Mouse (Mus musculus) embryonic facial prominence, embryonic 12.5 days (tissue): ENCODE measurements around the gene Rbm15. TPM values are rescaled to one million over a fixed set of nuclear protein-coding genes. Genes with fewer than 3 reads are reported as not detected.

Experiments
- ATAC-seq: fragments of 200-750 bp; cut with Nextera tagmentation; 2 replicates; pipeline ENCODE4 v1.8.0; 2017; ENCODE audit not compliant: insufficient number of reproducible peaks, insufficient read depth, low FRiP score, low TSS enrichment
- H3K27ac ChIP-seq: fragments of 300-500 bp; sonication (generic); 2 replicates; pipeline ENCODE4 v1.5.1; 2016; ENCODE audit warnings: mild to moderate bottlenecking
- H3K27me3 ChIP-seq: fragments of 300-500 bp; sonication (generic); 2 replicates; pipeline ENCODE4 v1.6.1; 2016; ENCODE audit warnings: mild to moderate bottlenecking, moderate library complexity
- H3K36me3 ChIP-seq: fragments of 300-500 bp; sonication (generic); 2 replicates; pipeline ENCODE4 v1.6.1; 2016; ENCODE audit warnings: mild to moderate bottlenecking
- H3K4me1 ChIP-seq: fragments of 300-500 bp; sonication (generic); 2 replicates; pipeline ENCODE4 v1.6.1; 2016
- H3K4me2 ChIP-seq: fragments of 300-500 bp; sonication (generic); replicated peaks from 2 replicates; pipeline ENCODE4 v1.6.1; 2016; ENCODE audit warnings: mild to moderate bottlenecking, moderate library complexity
- H3K4me3 ChIP-seq: fragments of 300-500 bp; sonication (generic); 2 replicates; pipeline ENCODE4 v1.5.1; 2016; ENCODE audit warnings: mild to moderate bottlenecking
- H3K9ac ChIP-seq: fragments of 300-500 bp; sonication (generic); 2 replicates; pipeline ENCODE4 v1.6.1; 2016; ENCODE audit warnings: mild to moderate bottlenecking, moderate library complexity
- H3K9me3 ChIP-seq: fragments of 300-500 bp; sonication (generic); 2 replicates; pipeline ENCODE4 v1.6.1; 2016; ENCODE audit warnings: mild to moderate bottlenecking, moderate library complexity
- WGBS: fragments of 180-500 bp; shearing (Covaris S2); methylation state at CpG from one replicate; pipeline ENCODE4 v1.1.7; 2016; 5-methylcytosine and 5-hydroxymethylcytosine counted together
- polyA plus RNA-seq: library from polyadenylated mRNA; unstranded; fragments of >200 nt; fragmentation: Nextera tagmentation; extraction: Ambion mirVana; gene quantifications from 2 replicates; pipeline ENCODE4 v1.2.1, GENCODE M21; 2016

Rbm15 gene
- 17.0 and 17.9 TPM in 2 replicates for polyA plus RNA-seq

GRCm38 (mm10) chr3:107333381-107334201 lies at the start of gene Rbm15:
Gene Rbm15 (minus strand): TSS chr3:107333673.
- WGBS: under 1% methylated on average over 62 of the region's 62 CpGs
- no peaks in the 10 kb centered on the region for H3K9me3 ChIP-seq
- peaks cover 25% of the 10 kb centered on the region for H3K4me1 ChIP-seq

GRCm38 (mm10) chr3:107379422-107379821 lies 45.9 kb upstream of the Rbm15 start:
- H3K4me3 ChIP-seq: no peak overlapping the region
- 9% methylated on average over 4 of the region's 4 CpGs for WGBS
- no peaks in the 10 kb centered on the region for H3K9me3 ChIP-seq
- H3K9ac ChIP-seq: no peak overlapping the region
- no peak overlapping the region for H3K4me2 ChIP-seq
- H3K4me1 ChIP-seq: no peaks in the 10 kb centered on the region
- H3K27me3 ChIP-seq: no peaks in the 10 kb centered on the region
- no peaks in the 10 kb centered on the region for H3K36me3 ChIP-seq
- H3K27ac ChIP-seq: no peak overlapping the region
- ATAC-seq: no peak

More at GRCm38 (mm10) chr3:107333381-107334201, at the start of gene Rbm15:
- peak within 1 kb of the TSS; percentile 98 for H3K4me2 ChIP-seq
- ATAC-seq: peak; percentile 95
- H3K4me3 ChIP-seq: peak within 1 kb of the TSS; percentile 80
- H3K27ac ChIP-seq: peak within 1 kb of the TSS; percentile 98
- H3K27me3 ChIP-seq: no peaks in the 10 kb centered on the region
- H3K36me3 ChIP-seq: peaks cover 17% of the 10 kb centered on the region
- H3K9ac ChIP-seq: peak within 1 kb of the TSS; percentile 93

DNA sequence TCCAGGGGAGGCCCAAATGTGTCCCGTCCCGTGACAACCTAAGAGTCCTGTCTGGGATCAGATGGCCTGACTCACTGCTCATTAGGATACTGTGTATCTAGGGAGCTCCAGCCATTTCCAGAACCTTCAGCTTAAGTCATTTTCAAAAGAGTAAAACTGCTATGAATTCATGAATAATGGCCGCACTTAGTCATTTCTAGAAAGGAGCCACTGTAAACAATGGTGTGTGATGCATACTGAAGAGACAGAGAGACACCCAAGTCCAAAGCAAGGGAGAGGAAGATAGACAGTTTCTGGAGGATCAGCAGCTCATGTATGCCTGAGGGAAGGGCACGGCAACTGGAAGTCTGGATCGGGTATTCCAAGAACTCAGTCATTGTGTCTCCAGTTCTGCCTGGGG lies 45.2 kb upstream of the Rbm15 start:
- Histone ChIP-seq H3K4me3 (no peak overlapping the region), H3K4me2 (no peak overlapping the region), H3K27ac (no peak overlapping the region), H3K9me3 (no peaks in the 10 kb centered on the region), H3K27me3 (no peaks in the 10 kb centered on the region), H3K36me3 (no peaks in the 10 kb centered on the region), H3K4me1 (no peaks in the 10 kb centered on the region), H3K9ac (no peak overlapping the region)
- whole genome bisulfite sequencing: 71% methylated on average over 5 of the region's 5 CpGs
- ATAC-seq: no peak

GRCm38 (mm10) chr3:107374948-107375664 lies 41.6 kb upstream of the Rbm15 start:
- no peaks in the 10 kb centered on the region for H3K4me1 ChIP-seq
- H3K4me2 ChIP-seq: no peak overlapping the region
- no peak overlapping the region for H3K27ac ChIP-seq
- H3K9ac ChIP-seq: no peak overlapping the region
- H3K36me3 ChIP-seq: no peaks in the 10 kb centered on the region
- 3% methylated on average over 6 of the region's 6 CpGs for WGBS
- no peak for ATAC-seq
- no peaks in the 10 kb centered on the region for H3K27me3 ChIP-seq
- H3K9me3 ChIP-seq: no peaks in the 10 kb centered on the region
- H3K4me3 ChIP-seq: no peak overlapping the region

DNA sequence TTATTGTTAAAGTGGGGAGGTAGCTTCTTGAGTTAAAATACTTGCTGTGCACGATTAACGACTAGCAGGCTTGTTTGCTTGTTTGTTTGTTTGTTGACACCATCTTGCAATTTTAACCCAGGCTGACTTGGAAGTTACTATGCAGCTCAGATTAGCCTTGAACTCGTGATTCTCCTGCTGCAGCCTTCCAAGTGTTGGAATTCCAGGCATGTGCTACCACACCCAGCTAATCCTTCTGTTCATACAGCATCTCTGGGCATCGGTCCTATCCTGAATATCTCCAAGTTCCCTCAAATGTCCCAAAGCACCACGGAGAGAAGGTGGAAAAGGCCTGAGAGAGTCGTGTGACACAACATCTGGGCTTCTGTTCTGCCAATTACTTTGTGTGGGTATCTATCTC lies 35.7 kb upstream of the Rbm15 start:
- H3K27me3 ChIP-seq: no peaks in the 10 kb centered on the region
- no peak overlapping the region for H3K27ac ChIP-seq
- no peak for ATAC-seq
- H3K9me3 ChIP-seq: no peaks in the 10 kb centered on the region
- H3K4me2 ChIP-seq: no peak overlapping the region
- H3K36me3 ChIP-seq: no peaks in the 10 kb centered on the region
- no peak overlapping the region for H3K4me3 ChIP-seq
- 73% methylated on average over 6 of the region's 6 CpGs for WGBS
- H3K9ac ChIP-seq: no peak overlapping the region
- no peaks in the 10 kb centered on the region for H3K4me1 ChIP-seq

- WGBS: 89% methylated on average over 8 of the region's 8 CpGs
- no peaks in the 10 kb centered on the region for H3K27me3 ChIP-seq
- H3K4me2 ChIP-seq: no peak overlapping the region
- ATAC-seq: no peak
- no peaks in the 10 kb centered on the region for H3K36me3 ChIP-seq
- no peak overlapping the region for H3K4me3 ChIP-seq
- no peaks in the 10 kb centered on the region for H3K4me1 ChIP-seq
- H3K9me3 ChIP-seq: no peaks in the 10 kb centered on the region
- no peak overlapping the region for H3K27ac ChIP-seq
- H3K9ac ChIP-seq: no peak overlapping the region
Measured at GRCm38 (mm10) chr3:107367938-107368599, 34.6 kb upstream of the Rbm15 start.

DNA sequence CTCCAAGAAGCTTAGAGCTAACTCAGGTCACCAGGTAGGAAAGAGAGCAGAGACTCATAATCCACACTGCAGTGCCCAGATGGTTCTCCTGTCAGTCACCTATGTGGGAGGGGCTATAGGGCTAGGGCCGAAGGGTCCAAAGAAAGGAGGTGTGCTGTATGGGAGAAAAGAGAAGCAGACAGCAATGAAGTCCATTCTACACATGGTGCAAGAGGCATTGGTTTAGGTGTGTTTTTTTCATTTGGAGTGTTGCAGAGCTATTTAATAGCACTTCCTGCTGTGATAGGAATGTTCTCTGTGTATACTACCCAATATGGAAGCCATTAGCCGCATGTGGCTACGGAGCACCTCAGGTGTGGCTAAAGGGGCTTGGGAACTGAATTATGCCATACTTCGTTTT lies 31.9 kb upstream of the Rbm15 start:
- ATAC-seq: no peak
- no peaks in the 10 kb centered on the region for H3K9me3 ChIP-seq

GRCm38 (mm10) chr3:107363391-107363790 lies 29.9 kb upstream of the Rbm15 start:
- Histone ChIP-seq H3K4me1 (peaks cover 7% of the 10 kb centered on the region; the same call in 1 of the 2 replicates), H3K36me3 (no peaks in the 10 kb centered on the region), H3K4me2 (no peak overlapping the region), H3K27me3 (no peaks in the 10 kb centered on the region), H3K9ac (no peak overlapping the region), H3K4me3 (no peak overlapping the region), H3K9me3 (no peaks in the 10 kb centered on the region), H3K27ac (no peak overlapping the region)
- no peak for ATAC-seq
- WGBS: 83% methylated on average over 5 of the region's 5 CpGs

More for the DNA sequence above, 31.9 kb upstream of the Rbm15 start:
- H3K27ac ChIP-seq: no peak overlapping the region
- H3K27me3 ChIP-seq: no peaks in the 10 kb centered on the region
- H3K4me3 ChIP-seq: no peak overlapping the region
- H3K4me1 ChIP-seq: peaks cover 7% of the 10 kb centered on the region; the same call in 1 of the 2 replicates
- H3K36me3 ChIP-seq: no peaks in the 10 kb centered on the region
- H3K4me2 ChIP-seq: no peak overlapping the region
- no peak overlapping the region for H3K9ac ChIP-seq
- 70% methylated on average over 4 of the region's 4 CpGs for WGBS

GRCm38 (mm10) chr3:107360341-107360740 lies 26.9 kb upstream of the Rbm15 start:
- no peak overlapping the region; the same call in 1 of the 2 replicates for H3K27ac ChIP-seq
- no peaks in the 10 kb centered on the region for H3K36me3 ChIP-seq
- H3K4me2 ChIP-seq: no peak overlapping the region
- H3K9me3 ChIP-seq: no peaks in the 10 kb centered on the region
- 55% methylated on average over 4 of the region's 4 CpGs for WGBS
- H3K4me1 ChIP-seq: peaks cover 7% of the 10 kb centered on the region; the same call in 1 of the 2 replicates
- H3K4me3 ChIP-seq: no peak overlapping the region
- no peak for ATAC-seq
- no peaks in the 10 kb centered on the region for H3K27me3 ChIP-seq
- no peak overlapping the region for H3K9ac ChIP-seq

GRCm38 (mm10) chr3:107357700-107358234 lies 24.3 kb upstream of the Rbm15 start:
- Histone ChIP-seq H3K4me3 (no peak overlapping the region), H3K4me2 (no peak overlapping the region), H3K9me3 (no peaks in the 10 kb centered on the region), H3K36me3 (no peaks in the 10 kb centered on the region), H3K9ac (no peak overlapping the region), H3K4me1 (peaks cover 7% of the 10 kb centered on the region; the same call in 1 of the 2 replicates), H3K27ac (no peak overlapping the region), H3K27me3 (no peaks in the 10 kb centered on the region)
- WGBS: 46% methylated on average over 3 of the region's 3 CpGs
- no peak for ATAC-seq

GRCm38 (mm10) chr3:107356964-107357441 lies 23.5 kb upstream of the Rbm15 start:
- 2% methylated on average over 11 of the region's 11 CpGs for WGBS
- ATAC-seq: peak; percentile 84
- no peak overlapping the region for H3K27ac ChIP-seq
- H3K27me3 ChIP-seq: no peaks in the 10 kb centered on the region
- H3K9ac ChIP-seq: no peak overlapping the region
- peaks cover 7% of the 10 kb centered on the region; the same call in 1 of the 2 replicates for H3K4me1 ChIP-seq
- no peak overlapping the region for H3K4me3 ChIP-seq
- no peaks in the 10 kb centered on the region for H3K9me3 ChIP-seq
- H3K4me2 ChIP-seq: peak overlapping the region; percentile 18
- H3K36me3 ChIP-seq: no peaks in the 10 kb centered on the region
